Mouse (Mus musculus) liver, postnatal 0 days (tissue): ENCODE data around the gene Surf1.

Source experiments
- CTCF ChIP-seq: sonication (generic); IDR thresholded peaks from 2 replicates; pipeline ENCODE4 v1.5.1; 2016; ENCODE audit warnings: antibody characterized with exemption, low read depth
- EP300 ChIP-seq: IDR thresholded peaks from 2 replicates; pipeline ENCODE4 v1.6.1; 2016; ENCODE audit warnings: antibody characterized with exemption, low read depth, mild to moderate bottlenecking

GRCm38 (mm10) chr2:26870666-26871065 is 45.7 kb downstream of the Surf1 start:
- TF ChIP-seq CTCF (no peak), EP300 (no peak)
